Mouse (Mus musculus) E14TG2a.4 (cell line): ENCODE results near the gene Pars2.

Experiments
- CTCF ChIP-seq: conservative IDR thresholded peaks from 2 replicates; pipeline ENCODE4 v1.5.1; 2014; ENCODE audit warnings: low read length
- NANOG ChIP-seq: IDR thresholded peaks from 2 replicates; pipeline ENCODE4 v1.6.1; 2014; ENCODE audit warnings: borderline replicate concordance, low read length, mixed read lengths
- POU5F1 ChIP-seq: IDR thresholded peaks from 2 replicates; pipeline ENCODE4 v1.6.1; 2014; ENCODE audit warnings: low read length, borderline replicate concordance

DNA sequence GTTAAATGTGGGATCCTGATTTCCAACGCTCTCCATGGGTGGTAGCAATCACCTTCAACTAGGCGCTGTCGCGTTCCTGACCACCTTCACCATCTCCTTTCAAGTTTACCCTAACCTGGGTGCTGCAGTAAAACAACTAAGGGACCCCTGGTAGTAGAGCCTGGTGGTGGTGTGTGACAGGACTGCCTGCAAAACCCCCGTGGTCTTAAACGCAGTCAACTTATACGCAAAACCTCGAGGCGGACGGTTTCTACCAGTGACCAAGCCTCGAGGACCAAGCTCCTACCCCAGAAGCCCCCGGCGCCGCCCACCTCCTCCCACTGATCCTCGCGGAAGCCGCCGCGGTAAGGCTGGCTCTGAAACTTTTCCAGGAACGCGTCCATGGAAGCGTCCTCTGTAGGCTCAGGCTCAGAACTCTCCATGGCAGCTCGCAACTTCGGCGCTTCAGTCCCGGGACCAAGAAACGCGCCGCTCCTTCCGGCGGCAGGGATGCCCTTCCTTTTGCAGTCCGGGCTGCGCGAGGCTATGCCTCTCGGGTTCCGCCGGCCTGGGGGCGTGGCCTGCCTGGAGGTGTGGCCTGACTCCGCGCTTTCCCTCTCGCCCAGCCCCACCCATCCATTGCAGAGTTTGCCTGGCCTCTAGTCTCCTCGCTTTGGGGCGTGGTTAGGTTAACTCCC lies 27.7 kb downstream of the Pars2 start, which contains the start of gene Ttc4:
- no peak for TF ChIP-seq CTCF
- no peak for TF ChIP-seq NANOG
- no peak for TF ChIP-seq POU5F1
